Mouse (Mus musculus): ENCODE data around the gene Slc4a11.
"Not testable (repeated sequence)": the region's sequence is repeated elsewhere in the genome, so short reads cannot be mapped to it uniquely, and the experiment has no call there.

Gene Slc4a11

GRCm38 (mm10) chr2:130679899-130680298 is 17.4 kb downstream of the Slc4a11 start:
- no peak for DNase-seq (ENCODE audit: low spot score)

DNA sequence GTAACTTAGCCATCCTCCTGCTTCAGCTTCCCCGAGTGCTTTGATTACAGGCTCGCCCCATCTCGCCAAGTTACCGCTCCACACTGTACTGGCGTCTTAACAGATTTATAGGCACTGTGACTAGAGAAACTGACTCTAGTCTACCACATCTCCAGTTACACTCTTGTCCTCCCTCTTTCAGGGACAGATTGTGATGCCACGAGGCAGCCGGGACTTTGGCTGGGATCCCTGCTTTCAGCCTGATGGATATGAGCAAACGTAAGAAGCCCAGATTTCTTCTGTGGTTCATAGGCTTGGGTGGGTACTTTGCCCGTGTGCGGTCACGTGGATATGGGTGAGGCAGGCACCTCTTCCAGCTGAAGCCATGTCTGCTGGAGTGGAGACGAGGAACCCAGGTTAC is 18.2 kb downstream of the Slc4a11 start:
- no peak for DNase-seq (ENCODE audit: low spot score)

GRCm38 (mm10) chr2:130677211-130677610 is 20.1 kb downstream of the Slc4a11 start:
- DNase-seq (ENCODE audit: low spot score): no peak

- DNase-seq (ENCODE audit: low spot score): peak; percentile 86
Observed at GRCm38 (mm10) chr2:130667559-130667958, 29.8 kb downstream of the Slc4a11 start, which contains the start of gene Itpa. TSS of gene Itpa (plus strand) at chr2:130667610.

DNA sequence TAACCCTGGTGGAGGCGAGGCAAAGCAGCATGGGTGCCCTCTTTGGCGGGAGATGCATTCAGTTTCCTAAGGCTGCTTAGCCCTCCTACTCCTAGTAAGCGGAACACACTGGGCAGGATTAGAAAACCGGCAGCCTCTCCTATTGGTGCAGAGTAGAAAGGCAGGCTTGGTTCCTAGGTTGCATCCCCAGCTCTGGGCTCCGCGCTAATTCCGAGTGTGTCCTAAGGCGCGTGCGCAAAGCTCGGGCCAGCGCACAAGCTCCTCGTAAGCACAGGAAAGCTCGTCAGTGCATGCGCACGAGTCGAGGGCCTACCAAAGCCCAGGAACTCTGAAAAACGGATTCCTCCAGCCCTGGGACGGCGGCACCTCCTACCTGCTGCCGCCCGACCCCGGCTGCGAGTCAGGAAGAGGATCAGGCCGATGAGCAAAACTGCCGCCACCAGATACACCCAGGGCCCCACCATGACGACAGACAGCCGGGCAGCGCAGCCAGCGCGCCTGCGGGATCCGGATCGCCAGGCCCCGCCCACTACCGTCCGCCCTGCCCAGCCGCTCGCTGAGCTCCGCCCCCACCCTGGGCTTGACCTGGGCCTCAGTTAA is 33.1 kb downstream of the Slc4a11 start, which contains the start of gene Ddrgk1:
Gene Ddrgk1 (minus strand): TSS at position 558 of the 600 bp plus-strand sequence.
- peak; percentile 95 for DNase-seq (ENCODE audit: low spot score)

DNA sequence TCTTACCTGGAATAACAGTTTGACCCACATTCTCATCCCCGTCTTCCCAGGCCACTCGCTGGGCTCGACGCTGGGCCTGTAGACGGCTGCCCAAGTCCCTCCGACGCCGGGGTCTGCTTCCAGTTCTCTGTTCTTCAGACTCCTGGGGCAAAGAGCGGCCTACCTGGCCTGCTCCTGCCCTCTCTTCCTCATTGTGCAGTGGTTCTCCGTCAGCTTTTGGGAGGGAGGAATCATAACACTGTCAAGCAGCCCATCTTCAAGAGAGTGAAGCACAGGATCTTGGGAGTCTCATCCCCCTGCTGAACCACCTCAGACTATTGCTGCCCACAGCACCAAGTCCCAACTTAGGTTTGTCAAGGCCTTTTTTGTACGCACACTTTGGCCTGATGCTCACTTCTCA is 34.0 kb downstream of the Slc4a11 start:
- no peak for DNase-seq (ENCODE audit: low spot score)

GRCm38 (mm10) chr2:130658530-130658929 is 38.8 kb downstream of the Slc4a11 start:
- no peak for DNase-seq (ENCODE audit: low spot score)

DNA sequence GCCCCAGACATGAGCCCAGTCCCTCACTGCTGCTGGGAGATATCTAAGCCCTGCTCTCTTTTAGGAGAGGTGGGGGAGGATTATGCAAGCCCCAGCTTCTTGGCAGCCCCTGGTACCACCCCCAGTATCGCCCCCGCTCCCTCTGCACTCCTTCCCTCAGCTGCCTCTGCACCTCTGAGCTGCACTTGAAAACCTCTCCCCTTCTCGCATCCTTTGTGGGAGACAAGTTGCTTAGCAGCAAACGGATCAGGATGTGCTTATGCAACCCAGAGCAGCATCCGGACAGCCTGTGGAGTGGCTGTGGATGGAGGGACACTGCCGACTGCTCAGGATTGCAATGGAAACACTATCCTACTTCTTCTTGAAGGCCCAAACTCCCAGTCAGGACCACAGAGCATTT is 39.8 kb downstream of the Slc4a11 start:
- no peak for DNase-seq (ENCODE audit: low spot score)

DNA sequence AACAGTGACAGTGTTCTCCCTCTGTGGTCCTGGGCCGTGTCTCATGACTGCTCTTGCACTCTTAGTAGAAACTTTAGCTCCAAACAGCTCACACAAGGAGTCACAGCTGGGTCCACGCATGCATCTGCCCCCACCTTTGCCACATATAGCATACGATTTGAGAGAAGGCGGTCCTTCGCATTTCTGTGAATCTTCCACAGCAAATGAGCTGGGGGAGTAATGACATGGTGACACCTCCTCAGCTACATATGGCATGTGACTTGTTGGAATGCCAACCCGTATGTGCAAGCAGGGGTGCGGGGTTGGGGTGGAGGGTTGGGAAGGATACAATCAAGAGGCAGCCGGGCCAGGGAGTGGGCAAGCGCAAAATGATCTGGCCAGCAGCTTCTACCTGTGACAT is 40.8 kb downstream of the Slc4a11 start:
- no peak for DNase-seq (ENCODE audit: low spot score)

GRCm38 (mm10) chr2:130655660-130656339 is 41.5 kb downstream of the Slc4a11 start:
- DNase-seq (ENCODE audit: low spot score): no peak

DNA sequence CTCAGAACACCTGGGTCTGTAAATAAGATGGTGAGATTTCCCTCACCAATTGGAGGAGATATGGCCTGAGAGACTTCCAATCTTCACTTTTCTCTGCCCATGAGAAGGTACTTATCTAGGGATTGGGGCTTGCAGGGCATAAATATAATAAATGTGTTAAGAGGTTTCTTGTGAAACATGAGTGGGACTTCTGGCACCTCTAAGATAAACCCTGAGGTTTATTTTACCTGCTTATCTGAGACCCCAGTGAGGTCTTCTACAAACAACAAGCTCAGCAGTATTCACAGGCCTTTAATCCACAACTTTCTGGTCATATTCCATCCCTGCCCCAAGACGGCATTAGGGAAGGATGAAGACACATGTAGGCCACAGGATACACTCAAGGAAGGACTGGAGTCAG is 43.6 kb downstream of the Slc4a11 start:
- DNase-seq (ENCODE audit: low spot score): no peak

DNA sequence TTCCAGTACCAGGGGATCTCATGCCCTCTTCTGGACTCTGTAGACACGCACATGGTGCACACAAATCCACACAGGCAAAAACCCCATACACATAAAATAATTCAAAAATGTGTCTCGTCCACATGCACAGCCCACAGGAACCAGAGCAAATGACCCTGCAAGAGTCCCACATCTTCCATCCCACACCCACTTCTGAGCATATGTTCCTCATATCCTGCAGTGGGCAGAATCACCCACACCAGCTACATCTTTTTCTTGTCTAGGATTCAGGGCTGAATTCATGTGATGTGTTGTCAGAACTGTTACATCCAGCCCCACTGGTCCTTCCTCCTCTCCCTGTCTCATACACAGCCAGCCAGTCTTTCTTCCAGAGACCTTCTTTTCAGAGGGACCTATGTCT is 44.0 kb downstream of the Slc4a11 start:
- no peak for DNase-seq (ENCODE audit: low spot score)

GRCm38 (mm10) chr2:130649028-130649427 is 48.3 kb downstream of the Slc4a11 start:
- DNase-seq (ENCODE audit: low spot score): not testable (repeated sequence)

DNA sequence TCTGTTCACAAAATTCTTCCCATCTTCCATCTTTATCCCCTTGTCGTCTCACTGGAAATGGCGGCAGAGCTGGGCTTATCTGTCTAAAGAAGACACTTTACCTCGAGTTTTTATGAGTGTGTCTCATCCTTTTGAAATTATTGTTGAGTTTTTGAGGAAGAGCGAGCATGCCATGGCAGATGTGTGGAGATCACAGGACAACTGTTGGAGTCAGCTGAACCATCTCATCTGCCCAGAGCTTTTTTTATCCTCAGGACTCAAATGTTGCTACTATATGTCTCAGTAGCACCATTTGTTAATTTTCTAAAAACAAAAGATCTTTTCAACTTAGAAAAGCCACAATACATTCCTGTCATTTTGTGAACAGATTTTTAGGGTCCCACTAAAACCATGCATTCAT is 52.1 kb downstream of the Slc4a11 start:
- no peak for DNase-seq (ENCODE audit: low spot score)

DNA sequence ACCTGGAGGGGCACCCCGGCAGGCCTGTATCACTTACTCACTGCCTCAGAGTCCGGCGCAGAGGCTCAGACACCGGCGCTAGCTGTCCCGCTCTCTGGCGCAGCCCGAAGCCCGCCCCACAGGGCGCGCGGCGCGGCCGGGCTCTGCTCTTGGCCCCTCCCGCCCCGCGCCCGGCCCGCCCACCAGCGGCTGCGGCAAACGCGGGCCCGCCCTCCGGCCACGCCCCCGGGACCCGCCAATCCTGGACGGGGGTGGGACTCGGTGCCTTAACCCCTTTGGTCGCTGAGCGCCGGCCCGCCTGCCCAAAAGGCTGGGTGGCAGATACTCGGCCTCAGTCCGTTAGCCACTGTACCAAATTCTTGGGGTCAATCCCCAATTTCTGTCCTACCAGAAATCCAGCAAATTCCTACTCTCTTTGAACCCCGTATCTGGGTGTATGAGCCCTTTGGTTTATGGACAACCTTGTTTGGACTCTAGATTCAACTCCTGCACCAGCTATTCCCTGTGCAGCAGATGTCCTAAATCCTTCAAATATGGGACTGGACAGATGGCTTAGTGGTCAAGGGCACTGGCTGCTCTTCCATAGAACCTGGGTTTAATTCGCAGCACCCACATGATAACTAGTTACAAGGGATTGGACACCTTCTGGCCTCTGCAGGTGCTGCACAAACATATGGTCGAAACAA is 54.5 kb downstream of the Slc4a11 start, which contains the start of gene Lzts3:
Gene Lzts3 (minus strand): TSS at position 120 of the 686 bp plus-strand sequence.
- peak; percentile 91 for DNase-seq (ENCODE audit: low spot score)

GRCm38 (mm10) chr2:130642197-130642660 is 55.1 kb downstream of the Slc4a11 start:
- peak; percentile 23 for DNase-seq (ENCODE audit: low spot score)

DNA sequence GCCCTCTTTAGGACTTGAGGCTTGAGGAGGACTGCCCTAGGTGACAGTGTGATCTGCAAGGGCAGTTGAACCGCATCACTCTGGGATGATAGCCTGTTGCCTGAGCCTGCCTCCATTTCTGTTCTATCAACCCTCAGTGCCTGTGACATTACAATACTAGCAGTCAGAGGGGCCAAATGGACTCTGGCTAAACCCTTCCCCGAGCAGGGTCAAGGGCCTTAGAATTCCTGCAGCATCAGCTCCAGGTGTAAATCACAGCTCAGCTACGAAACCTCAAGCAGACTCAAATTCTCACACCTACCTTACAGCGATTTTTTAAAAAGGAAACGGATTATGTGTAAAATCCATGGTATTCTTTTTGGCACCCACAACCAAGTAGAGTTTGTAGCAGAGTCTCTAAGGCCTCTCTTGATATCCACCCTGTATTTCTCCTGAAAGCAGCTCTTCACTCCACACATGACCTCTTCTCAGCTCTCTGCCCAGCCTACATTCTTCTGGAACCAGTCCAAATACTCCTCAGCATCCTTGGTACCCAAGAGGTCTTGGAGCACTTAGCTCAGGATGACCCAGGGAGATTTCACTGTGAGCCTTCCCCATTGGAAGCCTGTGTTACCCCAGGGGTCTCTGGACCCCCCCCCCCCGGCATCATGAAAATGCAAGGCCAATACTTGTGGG is 55.8 kb downstream of the Slc4a11 start:
- peak; percentile 34 for DNase-seq (ENCODE audit: low spot score)

GRCm38 (mm10) chr2:130639276-130639675 is 58.0 kb downstream of the Slc4a11 start:
- DNase-seq (ENCODE audit: low spot score): no peak

- DNase-seq (ENCODE audit: low spot score): no peak
Observed at GRCm38 (mm10) chr2:130638101-130638611, 59.2 kb downstream of the Slc4a11 start.

DNA sequence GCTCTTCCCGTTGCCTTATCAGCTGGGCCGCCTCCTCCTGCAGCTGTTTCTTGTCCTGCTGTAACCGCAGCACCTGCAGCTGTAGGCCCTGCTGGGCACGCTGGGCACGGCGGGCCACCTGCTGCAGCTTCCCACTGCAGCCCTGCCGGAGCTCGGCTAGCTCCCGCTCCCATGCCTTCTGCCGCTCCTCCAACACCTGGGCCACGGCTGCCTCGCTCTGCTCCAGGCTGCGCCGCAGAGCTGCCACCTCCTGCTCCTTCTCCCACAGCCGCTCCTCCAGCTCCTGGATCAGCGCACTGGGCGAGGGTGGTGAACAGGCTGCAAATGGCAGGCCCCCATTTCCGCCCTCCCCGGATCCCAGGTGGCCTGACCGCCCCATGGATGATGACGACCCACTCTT is 61.5 kb downstream of the Slc4a11 start:
- DNase-seq (ENCODE audit: low spot score): no peak

- DNase-seq (ENCODE audit: low spot score): no peak
Observed at GRCm38 (mm10) chr2:130634739-130635411, 62.4 kb downstream of the Slc4a11 start.
